Mouse (Mus musculus): ENCODE data around the gene Tpx2. TPM values are rescaled to one million over a fixed set of nuclear protein-coding genes. Genes with fewer than 3 reads are reported as not detected.
A peak's percentile ranks its signal among the peaks of the same experiment; 100 is the strongest.

The Tpx2 gene
- total and polyA plus RNA-seq, 2 experiments from 2014 or later, result 8.1 to 14.3 TPM

DNA sequence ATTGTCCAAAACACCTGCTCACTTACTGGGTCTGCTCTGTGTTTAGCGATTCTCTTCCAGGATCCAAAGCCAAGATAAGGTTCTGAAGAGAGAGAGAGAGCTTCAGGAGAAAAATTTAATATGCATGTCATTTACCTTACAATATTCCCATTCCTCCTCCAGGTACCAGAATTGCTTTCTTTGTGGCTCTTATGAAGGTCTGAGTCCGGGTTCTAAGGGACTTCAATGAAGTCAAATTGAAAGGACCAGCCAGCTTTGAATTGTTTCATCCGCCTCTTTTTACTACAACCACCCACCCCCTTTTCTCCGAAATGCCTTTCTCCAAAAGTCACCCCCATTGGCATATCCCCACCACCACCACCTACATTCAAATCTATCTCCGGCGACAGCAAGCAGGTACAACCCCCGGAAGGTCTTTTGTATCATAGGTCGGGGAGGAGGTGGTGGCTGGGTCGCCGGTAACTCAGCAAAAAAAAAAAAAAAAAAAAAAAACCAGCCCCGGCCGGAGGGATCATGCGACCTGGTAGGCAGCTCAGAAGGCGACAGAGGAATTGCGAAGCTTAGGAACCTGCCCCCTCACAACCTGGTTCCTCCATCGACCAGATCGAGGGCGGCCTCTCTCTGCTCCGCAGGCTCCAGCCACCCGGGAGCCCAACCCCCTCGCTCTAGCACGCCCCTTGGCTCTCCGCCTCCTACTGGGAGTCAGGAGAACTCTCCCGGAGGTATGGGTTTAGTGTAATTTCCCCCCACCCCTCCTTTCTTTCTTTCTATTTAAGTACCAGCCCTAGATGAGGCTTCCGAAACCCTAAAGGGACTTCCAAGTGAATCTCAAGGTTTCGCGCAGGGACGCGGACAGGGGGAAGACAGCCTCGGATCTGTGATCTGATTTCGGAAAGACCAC, 17.5 kb upstream of the Tpx2 start:
- WGBS, result 1% methylated on average over 31 of the region's 31 CpGs
- H3K36me3 ChIP-seq (ENCODE audit: insufficient read depth, low read length), result no peaks in the 10 kb centered on the region
- H3K4me1 ChIP-seq (ENCODE audit: insufficient read depth, low read length), result peaks cover 38% of the 10 kb centered on the region

DNA sequence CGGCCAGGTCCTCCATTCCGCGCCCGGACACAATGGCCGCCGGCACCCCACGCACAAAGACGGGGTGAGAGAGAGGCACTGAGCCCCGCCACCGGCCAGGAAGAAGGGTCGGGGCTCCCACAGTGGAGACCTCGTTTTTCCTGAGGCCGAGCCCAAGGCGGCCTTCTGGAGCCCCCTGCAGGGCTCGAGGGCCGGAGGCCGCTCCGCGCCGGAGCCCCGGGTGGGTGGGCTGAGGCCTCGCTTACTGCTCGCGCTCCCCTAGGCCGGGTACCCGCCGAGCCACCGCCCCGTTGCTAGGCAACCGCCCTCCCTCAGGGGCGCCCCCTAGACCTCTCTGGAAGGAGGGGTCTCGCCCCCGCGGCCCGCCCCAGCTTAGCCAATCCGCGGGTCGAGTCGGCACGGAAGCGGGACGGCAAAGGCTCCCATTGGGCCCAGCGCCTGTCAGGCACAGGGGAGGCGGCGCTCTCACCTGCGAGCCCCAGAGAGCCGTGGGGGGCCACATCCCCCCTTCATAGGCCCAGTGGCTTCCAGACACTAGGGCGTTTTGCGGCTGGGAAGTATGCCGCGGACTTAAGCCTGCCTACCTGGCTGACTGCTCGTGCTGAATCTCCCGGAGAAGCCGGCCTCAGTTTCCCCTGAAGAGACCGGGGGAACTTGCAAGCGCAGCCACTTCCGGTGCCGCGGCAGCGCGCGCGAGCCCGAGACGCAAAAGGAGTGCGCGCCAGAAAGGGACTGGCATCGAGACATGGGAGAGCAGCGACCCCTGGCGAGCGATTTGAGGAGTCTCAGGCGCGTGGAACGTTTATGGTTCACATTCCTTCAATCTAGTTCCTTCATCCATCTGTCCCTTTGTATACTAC, 16.5 kb upstream of the Tpx2 start, which contains the start of gene Bcl2l1:
Gene Bcl2l1, minus strand, starts transcription at position 710 of the 860 bp plus-strand sequence.
- Histone ChIP-seq H3K4me2 (ENCODE audit: low read depth, low read length) (peak within 1 kb of the TSS; percentile 84), H3K9me3 (ENCODE audit: low read length) (no peaks in the 10 kb centered on the region), H3K9ac (replicated peaks; ENCODE audit: low read length) (peak within 1 kb of the TSS; percentile 83), H3K27ac (peak within 1 kb of the TSS; percentile 95), H3K4me1 (ENCODE audit: insufficient read depth, low read length) (peaks cover 33% of the 10 kb centered on the region), H3K36me3 (ENCODE audit: insufficient read depth, low read length) (no peaks in the 10 kb centered on the region), H3K4me3 (ENCODE audit: low read length) (peak within 1 kb of the TSS; percentile 66), H3K27me3 (ENCODE audit: insufficient read depth, low read length) (no peaks in the 10 kb centered on the region)
- ATAC-seq, result peak; percentile 98
- under 1% methylated on average over 65 of the region's 74 CpGs for WGBS
- TF ChIP-seq CTCF (IDR thresholded peaks at IDR 0.05; ENCODE audit: low read depth), result peak; percentile 97
- peak; percentile 99 for DNase-seq (ENCODE audit: low spot score)

More for the DNA sequence above, 17.5 kb upstream of the Tpx2 start:
- peak; percentile 71 for TF ChIP-seq CTCF (IDR thresholded peaks at IDR 0.05; ENCODE audit: low read depth)
- peak overlapping the region; percentile 83 for H3K9ac ChIP-seq (replicated peaks; ENCODE audit: low read length)
- no peaks in the 10 kb centered on the region for H3K27me3 ChIP-seq (ENCODE audit: insufficient read depth, low read length)
- peak overlapping the region; percentile 66 for H3K4me3 ChIP-seq (ENCODE audit: low read length)
- H3K4me2 ChIP-seq (ENCODE audit: low read depth, low read length), result peak overlapping the region; percentile 84
- no peaks in the 10 kb centered on the region for H3K9me3 ChIP-seq (ENCODE audit: low read length)
- DNase-seq (ENCODE audit: low spot score) (peak; percentile 91), ATAC-seq (peak; percentile 75)
- H3K27ac ChIP-seq, result peak overlapping the region; percentile 95

DNA sequence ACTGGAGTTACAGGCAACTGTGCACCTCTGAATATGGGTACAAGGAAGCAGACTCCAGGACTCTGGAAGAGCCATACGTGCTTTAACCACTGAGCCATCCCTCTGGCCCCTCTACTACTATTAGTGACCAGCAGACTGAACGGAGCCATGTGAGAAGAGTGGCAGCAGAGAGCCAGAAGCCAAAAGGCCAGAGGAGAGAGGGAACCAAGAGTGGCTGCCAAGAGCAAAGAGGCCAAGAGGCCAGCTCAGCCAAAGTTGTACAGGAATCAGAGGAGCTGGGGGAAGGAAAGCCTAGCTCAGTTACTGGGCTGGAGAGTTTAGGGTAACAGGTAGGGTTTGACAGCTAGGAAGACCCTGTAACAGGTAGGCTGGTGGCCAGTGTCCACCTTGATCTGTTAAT, 8.5 kb upstream of the Tpx2 start:
- H3K9ac ChIP-seq (replicated peaks; ENCODE audit: low read length), result no peak overlapping the region
- no peaks in the 10 kb centered on the region for H3K27me3 ChIP-seq (ENCODE audit: insufficient read depth, low read length)
- no peaks in the 10 kb centered on the region for H3K9me3 ChIP-seq (ENCODE audit: low read length)
- no peak overlapping the region for H3K4me3 ChIP-seq (ENCODE audit: low read length)
- no peak for TF ChIP-seq CTCF (IDR thresholded peaks at IDR 0.05; ENCODE audit: low read depth)
- no peaks in the 10 kb centered on the region for H3K36me3 ChIP-seq (ENCODE audit: insufficient read depth, low read length)
- 69% methylated on average over 2 of the region's 2 CpGs for WGBS
- DNase-seq (ENCODE audit: low spot score), result no peak
- H3K27ac ChIP-seq, result no peak overlapping the region
- H3K4me1 ChIP-seq (ENCODE audit: insufficient read depth, low read length), result no peaks in the 10 kb centered on the region
- H3K4me2 ChIP-seq (ENCODE audit: low read depth, low read length), result no peak overlapping the region
- ATAC-seq, result no peak

DNA sequence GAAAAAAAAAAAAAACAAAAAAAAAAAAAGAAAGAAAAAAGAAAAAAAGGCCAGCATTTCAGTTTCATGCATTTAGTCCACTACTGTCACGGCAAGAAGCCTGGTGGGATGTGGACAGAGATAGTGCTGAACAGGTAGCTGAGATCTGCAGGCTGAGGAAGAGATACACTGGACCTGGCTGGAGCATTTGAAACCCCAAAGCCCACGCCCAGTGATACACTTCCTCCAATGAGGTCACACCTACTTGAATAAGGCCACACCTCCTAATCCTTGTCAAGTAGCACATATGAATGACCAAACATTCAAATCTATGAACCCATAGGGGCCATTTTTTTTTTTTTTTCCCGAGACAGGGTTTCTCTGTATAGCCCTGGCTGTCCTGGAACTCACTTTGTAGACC, 5.0 kb upstream of the Tpx2 start:
- no peak for TF ChIP-seq CTCF (IDR thresholded peaks at IDR 0.05; ENCODE audit: low read depth)
- ATAC-seq (no peak), DNase-seq (ENCODE audit: low spot score) (no peak)
- no peak overlapping the region for H3K9ac ChIP-seq (replicated peaks; ENCODE audit: low read length)
- H3K27ac ChIP-seq, result no peak overlapping the region
- H3K4me1 ChIP-seq (ENCODE audit: insufficient read depth, low read length), result no peaks in the 10 kb centered on the region
- H3K36me3 ChIP-seq (ENCODE audit: insufficient read depth, low read length), result no peaks in the 10 kb centered on the region
- H3K4me3 ChIP-seq (ENCODE audit: low read length), result no peak overlapping the region
- H3K27me3 ChIP-seq (ENCODE audit: insufficient read depth, low read length), result no peaks in the 10 kb centered on the region
- WGBS, result 70% methylated on average over 3 of the region's 3 CpGs
- H3K9me3 ChIP-seq (ENCODE audit: low read length), result no peaks in the 10 kb centered on the region
- no peak overlapping the region for H3K4me2 ChIP-seq (ENCODE audit: low read depth, low read length)

DNA sequence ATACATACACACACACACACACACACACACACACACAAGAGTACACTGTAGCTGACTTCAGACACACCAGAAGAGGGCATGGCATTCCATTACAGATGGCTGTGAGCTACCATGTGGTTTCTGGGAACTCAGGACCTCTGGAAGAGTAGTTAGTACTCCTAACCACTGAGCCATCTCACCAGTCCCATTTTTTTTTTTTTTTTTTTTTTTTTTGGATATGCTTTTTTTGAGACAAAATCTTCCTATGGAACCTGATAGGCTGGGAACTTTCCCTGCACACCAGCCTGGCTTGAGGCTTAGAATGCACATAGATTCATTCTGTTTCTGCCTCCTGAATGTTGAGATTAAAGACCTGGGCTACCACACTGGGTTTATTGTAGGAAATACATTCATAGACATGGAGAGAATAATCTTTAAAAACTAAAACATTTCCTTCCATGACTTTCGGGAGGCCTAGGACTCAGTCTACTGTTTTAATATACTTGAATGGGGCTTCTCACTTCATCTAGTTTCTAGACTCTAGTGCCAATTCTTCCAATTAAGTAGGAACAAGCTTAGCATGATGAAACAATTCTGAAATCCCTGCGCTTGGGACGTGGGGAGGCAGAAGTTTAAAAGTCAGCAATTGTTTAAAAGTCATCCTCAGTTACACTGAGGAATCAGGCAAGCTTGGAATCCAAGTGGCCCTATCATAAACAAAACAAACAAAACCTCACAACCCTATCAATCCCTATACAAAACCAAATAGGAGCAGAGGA, 528 bp upstream of the Tpx2 start:
- no peak for ATAC-seq
- Histone ChIP-seq H3K27me3 (ENCODE audit: insufficient read depth, low read length) (no peaks in the 10 kb centered on the region), H3K9me3 (ENCODE audit: low read length) (no peaks in the 10 kb centered on the region), H3K27ac (no peak overlapping the region), H3K4me3 (ENCODE audit: low read length) (peak overlapping the region; percentile 78; the same call in 1 of the 2 replicates), H3K4me2 (ENCODE audit: low read depth, low read length) (peak overlapping the region; percentile 53), H3K9ac (replicated peaks; ENCODE audit: low read length) (no peak overlapping the region), H3K36me3 (ENCODE audit: insufficient read depth, low read length) (no peaks in the 10 kb centered on the region), H3K4me1 (ENCODE audit: insufficient read depth, low read length) (no peaks in the 10 kb centered on the region)
- TF ChIP-seq CTCF (IDR thresholded peaks at IDR 0.05; ENCODE audit: low read depth), result no peak
- DNase-seq (ENCODE audit: low spot score), result no peak
- 16% methylated on average over 3 of the region's 3 CpGs for WGBS

DNA sequence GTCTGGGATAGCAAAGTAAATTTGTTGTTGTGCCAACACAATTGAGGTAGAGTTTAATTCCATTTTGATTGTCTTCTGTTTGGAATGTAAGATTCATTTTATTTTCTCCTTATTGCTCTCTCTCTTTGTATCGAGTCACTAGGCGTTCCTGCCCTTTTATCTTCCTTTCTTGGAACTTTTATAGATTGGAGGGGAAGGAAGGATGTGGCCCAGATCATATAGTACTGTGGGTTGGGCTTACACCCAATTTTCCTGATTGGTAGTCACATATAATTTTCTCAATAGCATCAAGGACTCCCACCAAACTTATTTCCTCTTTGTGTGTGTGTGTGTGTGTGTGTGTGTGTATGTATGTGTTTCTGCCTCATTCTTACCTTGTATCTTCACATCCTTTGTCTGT, 702 bp downstream of the Tpx2 start:
- Histone ChIP-seq H3K36me3 (ENCODE audit: insufficient read depth, low read length) (no peaks in the 10 kb centered on the region), H3K9ac (replicated peaks; ENCODE audit: low read length) (peak overlapping the region; percentile 52; the same call in 1 of the 2 replicates), H3K4me1 (ENCODE audit: insufficient read depth, low read length) (no peaks in the 10 kb centered on the region), H3K4me3 (ENCODE audit: low read length) (peak overlapping the region; percentile 78), H3K9me3 (ENCODE audit: low read length) (no peaks in the 10 kb centered on the region), H3K4me2 (ENCODE audit: low read depth, low read length) (peak overlapping the region; percentile 87), H3K27ac (no peak overlapping the region), H3K27me3 (ENCODE audit: insufficient read depth, low read length) (no peaks in the 10 kb centered on the region)
- 13% methylated on average over 2 of the region's 2 CpGs for WGBS
- no peak for TF ChIP-seq CTCF (IDR thresholded peaks at IDR 0.05; ENCODE audit: low read depth)
- ATAC-seq, result no peak
- DNase-seq (ENCODE audit: low spot score), result no peak

Measured in hindbrain, postnatal 0 days (tissue).